Mouse (Mus musculus): Measurements from ENCODE around the gene Zbtb20. TPM values are rescaled to one million over a fixed set of nuclear protein-coding genes. Genes with fewer than 3 reads are reported as not detected.

Gene Zbtb20
- total RNA-seq, 2 experiments from 2014 or later: 167 to 189 TPM

- intact Hi-C loops (cut with DNase I): no loop called here
These were observed 171.0 kb downstream of the Zbtb20 start for GRCm38 (mm10) chr16:43046686-43047085.

GRCm38 (mm10) chr16:43069666-43070295, 194.1 kb downstream of the Zbtb20 start:
- intact Hi-C loops (cut with DNase I): no loop called here
- DNase-seq (ENCODE audit: low spot score): no peak

More at GRCm38 (mm10) chr16:43046686-43047085, 171.0 kb downstream of the Zbtb20 start:
- DNase-seq (ENCODE audit: low spot score): no peak

- intact Hi-C loops (cut with DNase I): no loop called here
- no peak for DNase-seq (ENCODE audit: low spot score)
These were observed 196.2 kb downstream of the Zbtb20 start for GRCm38 (mm10) chr16:43071875-43072274.

- intact Hi-C loops (cut with DNase I): no loop called here
- DNase-seq (ENCODE audit: low spot score): no peak
These were observed 197.3 kb downstream of the Zbtb20 start for GRCm38 (mm10) chr16:43072818-43073594.

DNA sequence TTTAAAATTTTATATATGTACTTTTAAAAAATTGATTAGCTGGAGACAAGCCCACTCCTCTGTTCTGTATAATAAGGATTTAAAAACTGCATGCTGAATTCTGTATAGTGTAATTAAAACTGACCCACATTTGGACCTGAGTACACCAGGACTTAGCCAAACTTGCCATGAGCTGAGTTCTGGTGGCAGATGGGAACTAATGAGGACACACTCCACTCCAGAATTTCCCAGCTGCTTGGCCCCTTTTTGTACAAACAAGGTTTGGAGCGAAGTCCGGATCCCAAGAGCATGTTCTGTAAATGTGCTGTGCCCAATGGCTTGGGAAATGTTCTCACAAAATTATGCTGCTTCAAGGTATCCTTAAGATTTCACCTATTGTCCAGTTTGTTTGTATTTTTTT, 204.7 kb downstream of the Zbtb20 start:
- intact Hi-C loops (cut with DNase I): no loop called here
- DNase-seq (ENCODE audit: low spot score): no peak

DNA sequence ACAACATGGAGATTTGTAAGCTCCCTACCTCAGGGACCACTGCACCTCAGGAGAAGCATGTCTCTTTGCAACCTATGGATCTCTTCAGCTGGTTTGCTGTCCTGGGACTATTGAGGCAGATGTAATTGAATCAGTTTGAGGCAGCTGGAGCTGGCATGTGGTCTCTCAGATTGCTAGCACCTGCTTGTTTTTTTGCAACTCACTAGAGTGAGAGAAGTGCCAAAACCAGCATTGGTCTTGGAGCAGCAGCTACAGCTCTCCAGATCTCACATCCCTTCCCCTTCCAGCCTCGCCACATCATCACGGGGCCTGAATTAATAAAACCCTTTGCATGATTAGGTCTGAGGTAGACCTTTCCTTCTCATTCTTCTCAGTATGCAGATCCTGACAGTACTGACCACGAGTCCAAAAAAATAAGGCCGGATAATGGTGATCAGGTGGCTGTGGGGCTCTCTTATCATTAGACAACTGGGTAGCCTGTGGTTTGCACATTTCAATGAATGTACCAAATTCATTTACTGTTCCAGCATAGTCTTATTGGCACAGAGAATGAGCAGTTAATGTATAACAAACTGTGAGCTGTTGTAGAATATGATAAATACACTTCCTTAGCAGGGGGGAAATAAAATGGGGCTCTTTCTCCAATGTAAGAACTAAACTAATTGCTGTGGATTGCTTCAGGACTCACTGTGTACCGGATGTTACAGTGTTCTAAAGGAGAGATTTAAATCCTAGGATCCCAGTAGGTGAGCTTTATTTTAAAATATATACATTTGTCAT, 205.4 kb downstream of the Zbtb20 start:
- no peak for DNase-seq (ENCODE audit: low spot score)

DNA sequence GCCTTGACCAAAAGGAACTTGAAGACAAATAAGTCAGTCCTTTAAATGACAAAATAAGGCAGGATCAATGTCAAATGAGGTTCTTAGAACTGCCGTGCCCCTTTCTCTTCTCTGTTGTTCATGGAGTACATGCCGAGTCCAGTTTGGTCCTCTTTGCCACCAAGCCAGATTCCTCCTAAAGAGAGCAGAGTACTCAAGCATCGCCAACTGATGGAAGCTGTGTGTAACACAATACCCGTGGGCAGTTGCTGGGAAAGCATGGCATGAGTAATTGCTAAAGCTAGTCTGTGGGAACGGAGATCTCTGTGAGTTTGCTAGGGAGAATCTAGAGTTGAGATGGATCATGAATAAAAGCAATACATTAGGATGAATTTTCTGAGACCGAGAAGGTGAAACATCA, 206.3 kb downstream of the Zbtb20 start:
- intact Hi-C loops (cut with DNase I): no loop called here
- DNase-seq (ENCODE audit: low spot score): no peak

More for the DNA sequence above, 205.4 kb downstream of the Zbtb20 start:
- intact Hi-C loops (cut with DNase I): no loop called here

- intact Hi-C loops (cut with DNase I): no loop called here
- DNase-seq (ENCODE audit: low spot score): no peak
These were observed 207.1 kb downstream of the Zbtb20 start for GRCm38 (mm10) chr16:43082801-43083200.

GRCm38 (mm10) chr16:43090188-43090587, 214.5 kb downstream of the Zbtb20 start:
- intact Hi-C loops (cut with DNase I): no loop called here
- no peak for DNase-seq (ENCODE audit: low spot score)

GRCm38 (mm10) chr16:43094161-43094560, 218.5 kb downstream of the Zbtb20 start:
- DNase-seq (ENCODE audit: low spot score): no peak
- intact Hi-C loops (cut with DNase I): no loop called here

GRCm38 (mm10) chr16:43094756-43095155, 219.1 kb downstream of the Zbtb20 start:
- DNase-seq (ENCODE audit: low spot score): no peak

GRCm38 (mm10) chr16:43096040-43096439, 220.4 kb downstream of the Zbtb20 start:
- DNase-seq (ENCODE audit: low spot score): no peak
- intact Hi-C loops (cut with DNase I): no loop called here

More at GRCm38 (mm10) chr16:43094756-43095155, 219.1 kb downstream of the Zbtb20 start:
- intact Hi-C loops (cut with DNase I): no loop called here

DNA sequence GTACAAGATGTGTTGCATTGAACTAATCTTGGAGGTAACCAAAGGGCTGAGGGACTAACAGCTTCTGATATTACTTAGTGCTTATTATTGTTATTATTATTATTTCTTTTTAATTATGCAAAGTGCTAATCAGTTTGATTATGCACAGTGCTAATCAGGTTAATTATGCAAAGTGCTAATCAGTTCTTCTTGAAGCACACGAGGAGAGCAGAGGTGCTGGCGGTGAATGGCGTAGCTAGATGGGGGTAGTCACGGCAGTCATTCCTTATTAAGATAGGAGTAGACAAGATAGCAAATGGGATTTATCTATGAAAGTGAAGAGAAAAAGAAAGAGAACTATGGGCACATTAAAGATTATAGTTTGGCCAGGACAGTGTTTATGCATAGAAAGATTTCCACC, 222.5 kb downstream of the Zbtb20 start:
- intact Hi-C loops (cut with DNase I): no loop called here

DNA sequence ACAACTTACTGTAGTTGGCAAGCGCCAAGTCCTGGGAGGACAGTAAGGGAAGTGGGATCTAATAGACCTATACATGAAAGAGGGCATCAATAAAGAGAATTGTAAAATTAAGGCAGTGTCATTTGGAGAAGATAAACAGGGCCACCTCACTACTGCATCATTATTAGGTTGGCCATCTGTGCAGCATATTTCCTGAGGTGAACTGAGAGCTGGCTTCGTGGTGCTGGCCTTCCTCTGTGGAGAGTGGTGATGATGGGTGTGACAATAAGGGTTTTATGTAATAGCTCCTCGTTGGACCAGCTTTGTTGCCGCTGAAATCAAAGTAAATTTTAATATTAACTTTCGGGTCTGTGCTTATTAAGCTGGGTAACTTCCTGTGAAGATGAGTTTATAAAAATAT, 223.0 kb downstream of the Zbtb20 start:
- intact Hi-C loops (cut with DNase I): no loop called here
- no peak for DNase-seq (ENCODE audit: low spot score)

More for the DNA sequence above, 222.5 kb downstream of the Zbtb20 start:
- DNase-seq (ENCODE audit: low spot score): no peak

GRCm38 (mm10) chr16:43111288-43111687, 235.6 kb downstream of the Zbtb20 start:
- DNase-seq (ENCODE audit: low spot score): no peak
- intact Hi-C loops (cut with DNase I): no loop called here

- intact Hi-C loops (cut with DNase I): no loop called here
- no peak for DNase-seq (ENCODE audit: low spot score)
These were observed 238.3 kb downstream of the Zbtb20 start for GRCm38 (mm10) chr16:43113968-43114367.

DNA sequence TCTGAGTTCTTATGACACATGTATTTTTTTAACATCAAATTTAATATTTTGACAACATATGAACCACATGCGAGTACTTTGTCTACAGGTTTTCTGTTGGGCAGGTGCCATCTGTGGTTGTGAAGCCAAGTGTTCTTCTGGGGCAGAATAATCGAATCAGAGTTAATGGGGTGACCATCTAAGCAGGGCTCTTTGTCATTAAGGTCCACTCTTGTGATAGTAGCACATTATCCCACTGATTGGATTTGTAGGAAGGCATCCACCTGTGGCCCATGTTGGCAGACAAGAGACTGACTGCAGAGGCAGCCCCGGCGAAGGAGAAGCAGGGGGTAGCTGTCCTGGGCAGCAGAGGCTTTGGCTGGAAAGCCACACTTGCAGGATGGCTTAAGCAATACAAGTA, 254.3 kb downstream of the Zbtb20 start:
- intact Hi-C loops (cut with DNase I): no loop called here
- DNase-seq (ENCODE audit: low spot score): no peak

DNA sequence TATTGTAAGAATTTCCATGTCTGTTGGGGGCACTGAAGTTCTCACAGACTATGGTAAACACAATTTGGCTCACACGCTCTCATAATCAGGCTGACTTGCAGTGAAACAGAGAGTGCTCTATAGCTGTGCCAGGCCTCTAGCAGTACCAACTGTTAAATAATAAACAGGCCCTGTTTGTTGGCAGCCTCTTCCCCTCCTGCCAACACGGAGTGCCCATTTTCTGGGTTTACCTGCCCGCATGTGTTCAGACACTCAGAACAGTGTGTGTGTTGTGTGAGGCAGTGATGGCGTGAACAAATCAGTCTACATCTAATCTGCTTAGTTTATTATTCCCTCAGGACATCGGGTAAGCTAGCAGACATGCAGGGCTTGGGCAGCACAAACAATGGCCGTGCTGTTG, 254.9 kb downstream of the Zbtb20 start:
- DNase-seq (ENCODE audit: low spot score): no peak
- intact Hi-C loops (cut with DNase I): no loop called here

GRCm38 (mm10) chr16:43131077-43131476, 255.4 kb downstream of the Zbtb20 start:
- intact Hi-C loops (cut with DNase I): no loop called here

DNA sequence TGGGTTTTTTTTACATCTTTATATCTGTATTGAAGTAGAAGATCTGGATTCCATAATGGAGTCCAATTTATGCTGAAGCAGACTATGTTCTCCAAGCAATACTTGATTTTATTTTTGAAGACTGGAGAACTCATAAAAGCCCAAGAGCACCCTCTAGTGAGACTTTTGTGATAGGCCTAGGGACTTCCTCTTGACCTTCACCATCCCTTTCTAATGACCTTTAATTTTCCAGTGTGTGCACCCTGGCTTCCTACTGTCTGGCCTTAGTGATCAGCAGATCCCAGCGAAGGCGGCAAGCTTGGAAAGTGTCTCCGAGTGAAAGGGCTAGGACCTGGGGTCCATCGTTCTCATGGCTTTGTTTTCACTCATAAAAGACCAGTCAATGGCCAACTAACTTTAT, 292.8 kb downstream of the Zbtb20 start:
- DNase-seq (ENCODE audit: low spot score): no peak
- intact Hi-C loops (cut with DNase I): loop anchor here (10.0 kb wide), 3 partner anchors 334 to 894 kb away; no protein-coding TSS in a partner anchor

More at GRCm38 (mm10) chr16:43131077-43131476, 255.4 kb downstream of the Zbtb20 start:
- DNase-seq (ENCODE audit: low spot score): no peak
